Mouse (Mus musculus): ENCODE data around the gene Ptp4a2.
"Not testable (repeated sequence)": the region's sequence is repeated elsewhere in the genome, so short reads cannot be mapped to it uniquely, and the experiment has no call there.

Ptp4a2 gene

GRCm38 (mm10) chr4:129882555-129883293 lies 71.7 kb downstream of the Ptp4a2 start:
- DNase-seq (ENCODE audit: low read depth, low spot score): no peak

- peak; percentile 43 for DNase-seq (ENCODE audit: low read depth, low spot score)
Observed at GRCm38 (mm10) chr4:129884041-129884930, 73.3 kb downstream of the Ptp4a2 start.

- DNase-seq (ENCODE audit: low read depth, low spot score): no peak
Observed at GRCm38 (mm10) chr4:129889661-129890060, 78.6 kb downstream of the Ptp4a2 start.

GRCm38 (mm10) chr4:129890094-129890493 lies 79.1 kb downstream of the Ptp4a2 start:
- DNase-seq (ENCODE audit: low read depth, low spot score): no peak

GRCm38 (mm10) chr4:129894861-129895260 lies 83.8 kb downstream of the Ptp4a2 start:
- DNase-seq (ENCODE audit: low read depth, low spot score): no peak

- not testable (repeated sequence) for DNase-seq (ENCODE audit: low read depth, low spot score)
Observed at GRCm38 (mm10) chr4:129898815-129899214, 87.8 kb downstream of the Ptp4a2 start.

Measured in brain, embryonic 18.5 days (tissue).